Mouse (Mus musculus): ENCODE data around the gene Agtr1a. TPM values are rescaled to one million over a fixed set of nuclear protein-coding genes. Genes with fewer than 3 reads are reported as not detected.

Gene Agtr1a
- polyA plus RNA-seq, 1 experiment, result 2.9 TPM

- Histone ChIP-seq H3K4me3 (ENCODE audit: control insufficient read depth, insufficient read depth, low read length) (no peak overlapping the region), H3K27ac (ENCODE audit: control insufficient read depth, insufficient read depth, low read length) (no peak overlapping the region), H3K27me3 (ENCODE audit: control insufficient read depth, insufficient read depth, low read length) (no peaks in the 10 kb centered on the region), H3K4me1 (replicated peaks; ENCODE audit: control insufficient read depth, insufficient read depth, low read length) (no peaks in the 10 kb centered on the region), H3K36me3 (ENCODE audit: control insufficient read depth, insufficient read depth, low read length) (no peaks in the 10 kb centered on the region)
- WGBS, result 81% methylated on average over 8 of the region's 8 CpGs
- no peak for DNase-seq
- TF ChIP-seq CTCF (IDR thresholded peaks at IDR 0.05; ENCODE audit: borderline replicate concordance, control insufficient read depth, extremely low read depth, insufficient read depth, low read length, poor library complexity) (no peak), POLR2A (IDR thresholded peaks at IDR 0.05; ENCODE audit: control insufficient read depth, extremely low read depth, insufficient read depth, low read length, poor library complexity) (no peak)
These were observed 31.9 kb downstream of the Agtr1a start for GRCm38 (mm10) chr13:30368116-30368515.

- 83% methylated on average over 2 of the region's 2 CpGs for WGBS
- Histone ChIP-seq H3K36me3 (ENCODE audit: control insufficient read depth, insufficient read depth, low read length) (no peaks in the 10 kb centered on the region), H3K4me1 (replicated peaks; ENCODE audit: control insufficient read depth, insufficient read depth, low read length) (no peaks in the 10 kb centered on the region), H3K4me3 (ENCODE audit: control insufficient read depth, insufficient read depth, low read length) (no peak overlapping the region), H3K27ac (ENCODE audit: control insufficient read depth, insufficient read depth, low read length) (no peak overlapping the region), H3K27me3 (ENCODE audit: control insufficient read depth, insufficient read depth, low read length) (no peaks in the 10 kb centered on the region)
- no peak for DNase-seq
- TF ChIP-seq CTCF (IDR thresholded peaks at IDR 0.05; ENCODE audit: borderline replicate concordance, control insufficient read depth, extremely low read depth, insufficient read depth, low read length, poor library complexity) (no peak), POLR2A (IDR thresholded peaks at IDR 0.05; ENCODE audit: control insufficient read depth, extremely low read depth, insufficient read depth, low read length, poor library complexity) (no peak)
These were observed 32.5 kb downstream of the Agtr1a start for GRCm38 (mm10) chr13:30368746-30369145.

- Histone ChIP-seq H3K4me1 (replicated peaks; ENCODE audit: control insufficient read depth, insufficient read depth, low read length) (no peaks in the 10 kb centered on the region), H3K27me3 (ENCODE audit: control insufficient read depth, insufficient read depth, low read length) (no peaks in the 10 kb centered on the region), H3K27ac (ENCODE audit: control insufficient read depth, insufficient read depth, low read length) (no peak overlapping the region), H3K36me3 (ENCODE audit: control insufficient read depth, insufficient read depth, low read length) (no peaks in the 10 kb centered on the region), H3K4me3 (ENCODE audit: control insufficient read depth, insufficient read depth, low read length) (no peak overlapping the region)
- DNase-seq, result no peak
- TF ChIP-seq POLR2A (IDR thresholded peaks at IDR 0.05; ENCODE audit: control insufficient read depth, extremely low read depth, insufficient read depth, low read length, poor library complexity), result no peak
- no peak for TF ChIP-seq CTCF (IDR thresholded peaks at IDR 0.05; ENCODE audit: borderline replicate concordance, control insufficient read depth, extremely low read depth, insufficient read depth, low read length, poor library complexity)
- WGBS, result 92% methylated on average over 5 of the region's 5 CpGs
These were observed 42.6 kb downstream of the Agtr1a start for GRCm38 (mm10) chr13:30378868-30379267.

GRCm38 (mm10) chr13:30385183-30385582 lies 48.9 kb downstream of the Agtr1a start:
- Histone ChIP-seq H3K27me3 (ENCODE audit: control insufficient read depth, insufficient read depth, low read length) (no peaks in the 10 kb centered on the region), H3K4me1 (replicated peaks; ENCODE audit: control insufficient read depth, insufficient read depth, low read length) (no peaks in the 10 kb centered on the region), H3K36me3 (ENCODE audit: control insufficient read depth, insufficient read depth, low read length) (no peaks in the 10 kb centered on the region), H3K4me3 (ENCODE audit: control insufficient read depth, insufficient read depth, low read length) (no peak overlapping the region), H3K27ac (ENCODE audit: control insufficient read depth, insufficient read depth, low read length) (no peak overlapping the region)
- WGBS, result 90% methylated on average over 6 of the region's 6 CpGs
- no peak for DNase-seq
- TF ChIP-seq CTCF (IDR thresholded peaks at IDR 0.05; ENCODE audit: borderline replicate concordance, control insufficient read depth, extremely low read depth, insufficient read depth, low read length, poor library complexity) (no peak), POLR2A (IDR thresholded peaks at IDR 0.05; ENCODE audit: control insufficient read depth, extremely low read depth, insufficient read depth, low read length, poor library complexity) (no peak)

- Histone ChIP-seq H3K4me1 (replicated peaks; ENCODE audit: control insufficient read depth, insufficient read depth, low read length) (no peaks in the 10 kb centered on the region), H3K36me3 (ENCODE audit: control insufficient read depth, insufficient read depth, low read length) (no peaks in the 10 kb centered on the region), H3K27me3 (ENCODE audit: control insufficient read depth, insufficient read depth, low read length) (no peaks in the 10 kb centered on the region), H3K27ac (ENCODE audit: control insufficient read depth, insufficient read depth, low read length) (no peak overlapping the region), H3K4me3 (ENCODE audit: control insufficient read depth, insufficient read depth, low read length) (no peak overlapping the region)
- TF ChIP-seq CTCF (IDR thresholded peaks at IDR 0.05; ENCODE audit: borderline replicate concordance, control insufficient read depth, extremely low read depth, insufficient read depth, low read length, poor library complexity), result no peak
- no peak for TF ChIP-seq POLR2A (IDR thresholded peaks at IDR 0.05; ENCODE audit: control insufficient read depth, extremely low read depth, insufficient read depth, low read length, poor library complexity)
- DNase-seq, result no peak
These were observed 57.9 kb downstream of the Agtr1a start for GRCm38 (mm10) chr13:30394123-30394522.

GRCm38 (mm10) chr13:30396431-30396830 lies 60.2 kb downstream of the Agtr1a start:
- WGBS, result 85% methylated on average over 3 of the region's 3 CpGs
- TF ChIP-seq CTCF (IDR thresholded peaks at IDR 0.05; ENCODE audit: borderline replicate concordance, control insufficient read depth, extremely low read depth, insufficient read depth, low read length, poor library complexity), result no peak
- TF ChIP-seq POLR2A (IDR thresholded peaks at IDR 0.05; ENCODE audit: control insufficient read depth, extremely low read depth, insufficient read depth, low read length, poor library complexity), result no peak
- Histone ChIP-seq H3K27ac (ENCODE audit: control insufficient read depth, insufficient read depth, low read length) (no peak overlapping the region), H3K36me3 (ENCODE audit: control insufficient read depth, insufficient read depth, low read length) (no peaks in the 10 kb centered on the region), H3K27me3 (ENCODE audit: control insufficient read depth, insufficient read depth, low read length) (no peaks in the 10 kb centered on the region), H3K4me1 (replicated peaks; ENCODE audit: control insufficient read depth, insufficient read depth, low read length) (no peaks in the 10 kb centered on the region), H3K4me3 (ENCODE audit: control insufficient read depth, insufficient read depth, low read length) (no peak overlapping the region)
- no peak for DNase-seq

GRCm38 (mm10) chr13:30398852-30399251 lies 62.6 kb downstream of the Agtr1a start:
- DNase-seq, result no peak
- Histone ChIP-seq H3K36me3 (ENCODE audit: control insufficient read depth, insufficient read depth, low read length) (no peaks in the 10 kb centered on the region), H3K27ac (ENCODE audit: control insufficient read depth, insufficient read depth, low read length) (no peak overlapping the region), H3K4me3 (ENCODE audit: control insufficient read depth, insufficient read depth, low read length) (no peak overlapping the region), H3K4me1 (replicated peaks; ENCODE audit: control insufficient read depth, insufficient read depth, low read length) (no peaks in the 10 kb centered on the region), H3K27me3 (ENCODE audit: control insufficient read depth, insufficient read depth, low read length) (no peaks in the 10 kb centered on the region)
- no peak for TF ChIP-seq CTCF (IDR thresholded peaks at IDR 0.05; ENCODE audit: borderline replicate concordance, control insufficient read depth, extremely low read depth, insufficient read depth, low read length, poor library complexity)
- no peak for TF ChIP-seq POLR2A (IDR thresholded peaks at IDR 0.05; ENCODE audit: control insufficient read depth, extremely low read depth, insufficient read depth, low read length, poor library complexity)
- 82% methylated on average over 3 of the region's 3 CpGs for WGBS
